Mouse (Mus musculus): ENCODE data around the gene Wdr43.

- TF ChIP-seq CTCF (IDR thresholded peaks at IDR 0.05; ENCODE audit: low read depth) = no peak
- TF ChIP-seq EP300 (IDR thresholded peaks at IDR 0.05; ENCODE audit: low read depth) = no peak
These were observed 24.9 kb downstream of the Wdr43 start for GRCm38 (mm10) chr17:71640421-71641085.

Data from heart, postnatal 0 days (tissue).